Comparison of ENCODE assay signal across 1 mouse cellular context in the genomic region with DNA sequence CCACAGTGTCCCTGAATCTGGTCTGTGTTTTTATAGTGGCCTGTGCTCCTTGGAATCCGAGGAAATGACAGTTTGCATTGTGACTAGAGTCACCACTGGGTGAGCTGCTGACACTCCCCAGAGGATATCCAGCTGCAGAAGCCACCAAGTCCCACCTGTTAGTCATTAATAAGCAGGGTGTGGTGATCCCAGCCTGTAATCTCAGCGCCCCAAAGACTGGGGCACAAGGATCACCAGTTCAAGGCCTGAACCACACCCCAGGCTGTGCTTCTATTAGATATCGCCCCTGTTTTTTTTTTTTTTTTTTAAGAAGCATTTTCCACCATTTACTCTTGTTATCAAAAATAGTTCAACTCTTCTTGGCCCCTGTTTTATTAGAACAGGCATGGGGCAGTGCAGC.
TF ChIP-seq lines count a peak whose summit lies in the region.

No protein-coding gene starts in this region.

TF ChIP-seq in MEL, 35 proteins besides CTCF, POLR2A, EP300 and RAD21 (continued from another document):
- TF ChIP-seq ELF1 (IDR thresholded peaks at IDR 0.05; ENCODE audit: low read depth, low read length) (no peak), TCF12 (IDR thresholded peaks at IDR 0.05; ENCODE audit: low read depth, low read length) (peak; percentile 70), RCOR1 (IDR thresholded peaks at IDR 0.05; ENCODE audit: low read depth, low read length) (peak; percentile 58; the same call in 1 of the 2 replicates), E2F4 (IDR thresholded peaks at IDR 0.05; ENCODE audit: borderline replicate concordance, low read depth, low read length) (no peak), MAX (IDR thresholded peaks at IDR 0.05; ENCODE audit: low read length) (no peak), ZKSCAN1 (IDR thresholded peaks at IDR 0.05; ENCODE audit: low read depth, low read length) (no peak), MXI1 (IDR thresholded peaks at IDR 0.05; ENCODE audit: low read depth, low read length) (no peak)
